Mouse (Mus musculus) heart, embryonic 14.5 days (tissue): ENCODE measurements around the gene Fam131b. TPM values are rescaled to one million over a fixed set of nuclear protein-coding genes. Genes with fewer than 3 reads are reported as not detected.

Experiments used
- ATAC-seq: fragments of 200-750 bp; cut with Nextera tagmentation; 2 replicates; pipeline ENCODE4 v1.8.0; 2017; ENCODE audit warnings: low read depth, moderate TSS enrichment; ENCODE audit not compliant: insufficient number of reproducible peaks, insufficient read depth, low FRiP score
- H3K27ac ChIP-seq, 2 experiments: fragments of 200-500 bp in 1 of 2; fragments of 300-500 bp in 1 of 2; sonication (generic) in 1 of 2; replicated peaks in 1 of 2; 2 replicates each; pipeline ENCODE4 v1.5.1; 2012 to 2014; ENCODE audit warnings: low read depth in 2 of 2, low read length in 2 of 2, control low read depth in 1 of 2, mild to moderate bottlenecking in 1 of 2, mixed read lengths in 1 of 2; ENCODE audit not compliant: control insufficient read depth in 1 of 2, insufficient read depth in 1 of 2
- H3K27me3 ChIP-seq: fragments of 300-500 bp; sonication (generic); 2 replicates; pipeline ENCODE4 v1.6.1; 2014; ENCODE audit warnings: mild to moderate bottlenecking, low read length, control low read depth; ENCODE audit not compliant: control insufficient read depth, insufficient read depth
- H3K36me3 ChIP-seq: fragments of 300-500 bp; sonication (generic); 2 replicates; pipeline ENCODE4 v1.6.1; 2014; ENCODE audit warnings: mild to moderate bottlenecking, control low read depth, low read length, mixed read lengths; ENCODE audit not compliant: control insufficient read depth, insufficient read depth
- H3K4me1 ChIP-seq, 2 experiments: fragments of 200-500 bp in 1 of 2; fragments of 300-500 bp in 1 of 2; sonication (generic) in 1 of 2; 2 replicates each; pipeline ENCODE4 v1.6.1; 2012 to 2014; ENCODE audit warnings: low read length in 2 of 2, control low read depth in 1 of 2, mixed read lengths in 1 of 2; ENCODE audit not compliant: control insufficient read depth in 2 of 2, insufficient read depth in 2 of 2
- H3K4me2 ChIP-seq: fragments of 300-500 bp; sonication (generic); 2 replicates; pipeline ENCODE4 v1.6.1; 2014; ENCODE audit warnings: mild to moderate bottlenecking, low read length
- H3K4me3 ChIP-seq, 2 experiments: fragments of 200-500 bp in 1 of 2; fragments of 300-500 bp in 1 of 2; sonication (generic) in 1 of 2; 2 replicates each; pipeline ENCODE4 v1.5.1; 2012 to 2014; ENCODE audit warnings: low read length in 2 of 2, mild to moderate bottlenecking in 2 of 2, control low read depth in 1 of 2, low read depth in 1 of 2, moderate library complexity in 1 of 2; ENCODE audit not compliant: control insufficient read depth in 1 of 2, insufficient read depth in 1 of 2
- H3K9ac ChIP-seq: fragments of 300-500 bp; sonication (generic); 2 replicates; pipeline ENCODE4 v1.6.1; 2014; ENCODE audit warnings: mild to moderate bottlenecking, low read length
- H3K9me3 ChIP-seq: fragments of 300-500 bp; sonication (generic); 2 replicates; pipeline ENCODE4 v1.6.1; 2016; ENCODE audit warnings: low read length, control low read depth; ENCODE audit not compliant: control insufficient read depth
- WGBS: fragments of 180-500 bp; shearing (Covaris S2); extraction: QIAGEN DNeasy Blood & Tissue Kit; methylation state at CpG from one replicate; pipeline ENCODE4 v1.1.7; 2014; 5-methylcytosine and 5-hydroxymethylcytosine counted together
- polyA plus RNA-seq: library from polyadenylated mRNA; unstranded; fragments of >200 nt; fragmentation: Nextera tagmentation; extraction: Ambion mirVana; gene quantifications from 2 replicates; pipeline ENCODE4 v1.2.1, GENCODE M21; 2014

The Fam131b gene
- polyA plus RNA-seq, 1 experiment from 2014 or later = 0.14 TPM

- peaks cover 4 to 6% of the 10 kb centered on the region in 2 experiments for H3K4me1 ChIP-seq
- H3K36me3 ChIP-seq = no peaks in the 10 kb centered on the region
- whole genome bisulfite sequencing = 8% methylated on average over 7 of the region's 7 CpGs
- H3K9me3 ChIP-seq = no peaks in the 10 kb centered on the region
- H3K27me3 ChIP-seq = peaks cover 52% of the 10 kb centered on the region
- ATAC-seq = no peak
- H3K27ac ChIP-seq = no peak overlapping the region
- peak overlapping the region; percentile 51 to 63 for H3K4me3 ChIP-seq
- peak overlapping the region; percentile 68 for H3K9ac ChIP-seq
- peak overlapping the region; percentile 97 for H3K4me2 ChIP-seq
Observed at GRCm38 (mm10) chr6:42325268-42325609, 796 bp upstream of the Fam131b start.

- peaks cover 52% of the 10 kb centered on the region for H3K27me3 ChIP-seq
Observed at GRCm38 (mm10) chr6:42324067-42324481, 369 bp downstream of the Fam131b start.

GRCm38 (mm10) chr6:42323371-42324066 lies 924 bp downstream of the Fam131b start:
- ATAC-seq = no peak
- WGBS = 2% methylated on average over 28 of the region's 28 CpGs

More at GRCm38 (mm10) chr6:42324067-42324481, 369 bp downstream of the Fam131b start:
- peak; percentile 17; the same call in 1 of the 2 replicates for ATAC-seq
- WGBS = 1% methylated on average over 16 of the region's 32 CpGs
- Histone ChIP-seq H3K4me1 (peaks cover 4 to 6% of the 10 kb centered on the region in 2 experiments), H3K27ac (no peak overlapping the region), H3K9ac (peak overlapping the region; percentile 68), H3K4me2 (peak overlapping the region; percentile 97), H3K4me3 (peak overlapping the region; percentile 51 to 63), H3K36me3 (no peaks in the 10 kb centered on the region), H3K9me3 (no peaks in the 10 kb centered on the region)

GRCm38 (mm10) chr6:42318293-42318692 lies 6.2 kb downstream of the Fam131b start:
- Histone ChIP-seq H3K27me3 (peaks cover 29% of the 10 kb centered on the region), H3K27ac (no peak overlapping the region), H3K9me3 (no peaks in the 10 kb centered on the region), H3K36me3 (peaks cover 7% of the 10 kb centered on the region; the same call in 1 of the 2 replicates), H3K4me1 (peaks cover under 1 to 2% of the 10 kb centered on the region in 2 experiments; a peak in 2 of 4 replicates), H3K4me2 (no peak overlapping the region), H3K4me3 (no peak overlapping the region), H3K9ac (no peak overlapping the region)
- ATAC-seq = no peak
- WGBS = 66% methylated on average over 4 of the region's 4 CpGs

More at GRCm38 (mm10) chr6:42323371-42324066, 924 bp downstream of the Fam131b start:
- Histone ChIP-seq H3K27ac (no peak overlapping the region), H3K4me1 (peaks cover 4 to 6% of the 10 kb centered on the region in 2 experiments), H3K36me3 (no peaks in the 10 kb centered on the region), H3K27me3 (peaks cover 52% of the 10 kb centered on the region), H3K4me2 (peak overlapping the region; percentile 97), H3K9me3 (no peaks in the 10 kb centered on the region), H3K9ac (peak overlapping the region; percentile 68; the same call in 1 of the 2 replicates), H3K4me3 (peak overlapping the region; percentile 51 to 63)

- Histone ChIP-seq H3K27ac (no peak overlapping the region), H3K27me3 (no peaks in the 10 kb centered on the region), H3K4me1 (no peaks in the 10 kb centered on the region), H3K9ac (no peak overlapping the region), H3K9me3 (no peaks in the 10 kb centered on the region), H3K4me2 (no peak overlapping the region), H3K4me3 (no peak overlapping the region), H3K36me3 (peaks cover 54% of the 10 kb centered on the region)
- no peak for ATAC-seq
- WGBS = 73% methylated on average over 2 of the region's 2 CpGs
Observed at GRCm38 (mm10) chr6:42310427-42311053, 13.9 kb downstream of the Fam131b start.

- Histone ChIP-seq H3K9ac (no peak overlapping the region), H3K27me3 (no peaks in the 10 kb centered on the region), H3K27ac (no peak overlapping the region), H3K4me2 (no peak overlapping the region), H3K36me3 (peaks cover 54% of the 10 kb centered on the region), H3K9me3 (no peaks in the 10 kb centered on the region), H3K4me3 (no peak overlapping the region), H3K4me1 (no peaks in the 10 kb centered on the region)
- WGBS = 48% methylated on average over 8 of the region's 8 CpGs
- no peak for ATAC-seq
Observed at GRCm38 (mm10) chr6:42309816-42310378, 14.5 kb downstream of the Fam131b start.

- H3K4me1 ChIP-seq = peaks cover 0 to 3% of the 10 kb centered on the region in 2 experiments; a peak in 1 of 4 replicates
- H3K4me3 ChIP-seq = no peak overlapping the region
- H3K27me3 ChIP-seq = no peaks in the 10 kb centered on the region
- peaks cover 22% of the 10 kb centered on the region for H3K36me3 ChIP-seq
- no peak overlapping the region for H3K27ac ChIP-seq
- H3K9ac ChIP-seq = no peak overlapping the region
- no peaks in the 10 kb centered on the region for H3K9me3 ChIP-seq
- no peak overlapping the region for H3K4me2 ChIP-seq
- WGBS = 86% methylated on average over 5 of the region's 5 CpGs
- ATAC-seq = no peak
Observed at GRCm38 (mm10) chr6:42299362-42299761, 25.1 kb downstream of the Fam131b start.
